Mouse (Mus musculus) brain, embryonic 14.5 days (tissue): ENCODE results near the gene Mrpl17.

Source experiments
- CTCF ChIP-seq: fragments of 200-500 bp; IDR thresholded peaks from 2 replicates; pipeline ENCODE4 v1.5.1; 2012; ENCODE audit warnings: inconsistent platforms, mild to moderate bottlenecking, moderate library complexity, borderline replicate concordance; ENCODE audit not compliant: insufficient read depth, insufficient read length; ENCODE audit errors: extremely low read depth
- POLR2A ChIP-seq: fragments of 200-500 bp; IDR thresholded peaks from 2 replicates; pipeline ENCODE4 v1.6.1; 2012; ENCODE audit warnings: mild to moderate bottlenecking, inconsistent platforms, borderline replicate concordance; ENCODE audit not compliant: poor library complexity, insufficient read depth, insufficient read length, severe bottlenecking; ENCODE audit errors: extremely low read depth

GRCm38 (mm10) chr7:105813326-105813725 lies 2.4 kb upstream of the Mrpl17 start:
- TF ChIP-seq POLR2A (no peak), CTCF (no peak)
